Mouse (Mus musculus) megakaryocyte, embryonic 14.5 days (primary cell): ENCODE measurements around the gene Myo5a.

Source experiments
- FLI1 ChIP-seq: IDR thresholded peaks from 2 replicates; pipeline ENCODE4 v1.6.1; 2012; ENCODE audit warnings: low read length, inconsistent platforms, mixed read lengths
- GATA1 ChIP-seq: IDR thresholded peaks from 3 replicates; pipeline ENCODE4 v1.6.1; 2012; ENCODE audit warnings: mixed read lengths, low read length, inconsistent platforms, borderline replicate concordance

- no peak for TF ChIP-seq GATA1
- no peak for TF ChIP-seq FLI1
These were observed 19.0 kb upstream of the Myo5a start for GRCm38 (mm10) chr9:75051841-75052240.
